Mouse (Mus musculus) retina, postnatal 7 days (tissue): ENCODE data around the gene Rhoc.
A peak's percentile ranks its signal among the peaks of the same experiment; 100 is the strongest.
"Not testable (repeated sequence)": the region's sequence is repeated elsewhere in the genome, so short reads cannot be mapped to it uniquely, and the experiment has no call there.

Experiments used
- DNase-seq: peaks from one replicate; pipeline ENCODE4 v3.0.0-alpha.2; 2012; ENCODE audit warnings: low read depth, low spot score

Gene Rhoc

GRCm38 (mm10) chr3:104788075-104788474 lies at the start of gene Rhoc:
Rhoc (plus strand) TSS chr3:104788375.
- DNase-seq, result no peak

GRCm38 (mm10) chr3:104741954-104742353 lies 46.2 kb upstream of the Rhoc start:
- no peak for DNase-seq

- DNase-seq, result no peak
Measured at GRCm38 (mm10) chr3:104743161-104743560, 45.0 kb upstream of the Rhoc start.

- DNase-seq, result no peak
Measured at GRCm38 (mm10) chr3:104743864-104744263, 44.3 kb upstream of the Rhoc start.

- DNase-seq, result not testable (repeated sequence)
Measured at GRCm38 (mm10) chr3:104752845-104753244, 35.3 kb upstream of the Rhoc start.

- peak; percentile 49 for DNase-seq
Measured at GRCm38 (mm10) chr3:104758406-104758805, 29.8 kb upstream of the Rhoc start.

GRCm38 (mm10) chr3:104758869-104759268 lies 29.3 kb upstream of the Rhoc start:
- no peak for DNase-seq

- DNase-seq, result not testable (repeated sequence)
Measured at GRCm38 (mm10) chr3:104762103-104762863, 25.9 kb upstream of the Rhoc start.

GRCm38 (mm10) chr3:104765021-104765420 lies 23.2 kb upstream of the Rhoc start:
- no peak for DNase-seq

- no peak for DNase-seq
Measured at GRCm38 (mm10) chr3:104767141-104767540, 21.0 kb upstream of the Rhoc start.

GRCm38 (mm10) chr3:104767716-104768115 lies 20.5 kb upstream of the Rhoc start:
- DNase-seq, result no peak

GRCm38 (mm10) chr3:104769135-104769534 lies 19.0 kb upstream of the Rhoc start:
- DNase-seq, result no peak

GRCm38 (mm10) chr3:104770035-104770434 lies 18.1 kb upstream of the Rhoc start:
- DNase-seq, result no peak

- DNase-seq, result no peak
Measured at GRCm38 (mm10) chr3:104770918-104771317, 17.3 kb upstream of the Rhoc start.

GRCm38 (mm10) chr3:104771460-104771859 lies 16.7 kb upstream of the Rhoc start:
- no peak for DNase-seq

GRCm38 (mm10) chr3:104773301-104773700 lies 14.9 kb upstream of the Rhoc start:
- peak; percentile 81 for DNase-seq

GRCm38 (mm10) chr3:104777342-104777741 lies 10.8 kb upstream of the Rhoc start:
- DNase-seq, result no peak

- peak; percentile 49 for DNase-seq
Measured at GRCm38 (mm10) chr3:104779949-104780348, 8.2 kb upstream of the Rhoc start.

GRCm38 (mm10) chr3:104780561-104781420 lies 7.4 kb upstream of the Rhoc start, which contains the start of gene Ppm1j:
Ppm1j (plus strand) TSS chr3:104781056.
- DNase-seq, result no peak

- no peak for DNase-seq
Measured at GRCm38 (mm10) chr3:104781471-104781903, 6.7 kb upstream of the Rhoc start, which contains the start of gene Fam19a3. Fam19a3 (minus strand) TSS chr3:104781840.

- DNase-seq, result no peak
Measured at GRCm38 (mm10) chr3:104782061-104782681, 6.0 kb upstream of the Rhoc start.

GRCm38 (mm10) chr3:104783971-104784500 lies 4.1 kb upstream of the Rhoc start:
- no peak for DNase-seq
